Mouse (Mus musculus): Measurements from ENCODE around the gene Cenpb.

GRCm38 (mm10) chr2:131130849-131131248 lies 49.0 kb downstream of the Cenpb start:
- no peak for TF ChIP-seq CTCF (conservative IDR thresholded peaks at IDR 0.05; ENCODE audit: low read length)
- TF ChIP-seq POU5F1 (IDR thresholded peaks at IDR 0.05; ENCODE audit: borderline replicate concordance, low read length): no peak

Data from E14TG2a.4 (cell line).